Mouse (Mus musculus): ENCODE data around the gene Orai3.

DNA sequence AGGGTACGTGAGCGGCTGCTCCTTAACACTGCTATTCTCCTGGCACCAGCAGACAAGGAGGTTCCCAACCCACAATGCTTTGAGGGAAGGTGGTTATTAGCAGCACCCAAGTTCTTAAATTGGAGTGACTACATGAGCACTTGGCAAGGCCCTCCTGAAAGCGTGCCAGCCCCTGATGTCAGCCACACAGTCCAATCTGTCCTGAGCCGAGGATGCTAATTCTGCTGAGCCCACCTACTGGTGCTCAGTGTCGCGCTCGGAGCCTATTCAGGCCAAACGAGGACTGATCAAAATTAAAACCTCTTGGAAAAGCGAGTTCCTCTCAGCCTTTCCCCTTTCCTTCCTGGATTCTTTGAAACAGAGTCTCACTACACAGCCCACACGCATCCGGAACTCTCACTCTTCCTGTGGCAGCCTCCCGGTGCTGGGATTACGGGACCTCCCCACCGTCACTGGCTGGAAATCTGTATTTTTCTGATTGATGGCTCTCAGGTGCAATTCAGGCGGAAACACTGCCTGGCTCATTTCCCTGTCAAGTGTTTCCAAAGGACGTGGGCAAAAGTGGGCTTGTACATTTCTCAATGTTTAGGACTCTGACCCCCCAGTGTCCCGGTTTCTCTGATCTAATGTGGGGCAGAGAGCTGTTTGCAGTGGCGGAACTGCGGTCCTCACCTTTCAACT is 44.8 kb downstream of the Orai3 start:
- TF ChIP-seq CHD2 (IDR thresholded peaks at IDR 0.05; ENCODE audit: low read depth, low read length) (no peak), HCFC1 (IDR thresholded peaks at IDR 0.05; ENCODE audit: borderline replicate concordance, insufficient read depth, low read length) (no peak)

All from ES-E14 (cell line).